Mouse (Mus musculus) forebrain, embryonic 13.5 days (tissue): ENCODE results near the gene Ddx39b. TPM values are rescaled to one million over a fixed set of nuclear protein-coding genes. Genes with fewer than 3 reads are reported as not detected.
A peak's percentile ranks its signal among the peaks of the same experiment; 100 is the strongest.
"Not testable (repeated sequence)": the region's sequence is repeated elsewhere in the genome, so short reads cannot be mapped to it uniquely, and the experiment has no call there.

Experiments used
- ATAC-seq: fragments of 200-750 bp; cut with Nextera tagmentation; 2 replicates; pipeline ENCODE4 v1.8.0; 2017
- H3K27ac ChIP-seq: fragments of 300-500 bp; sonication (generic); 2 replicates; pipeline ENCODE4 v1.5.1; 2015; ENCODE audit warnings: inconsistent platforms, mild to moderate bottlenecking, moderate library complexity
- H3K27me3 ChIP-seq: fragments of 300-500 bp; sonication (generic); 2 replicates; pipeline ENCODE4 v1.6.1; 2015; ENCODE audit warnings: mild to moderate bottlenecking, inconsistent platforms
- H3K36me3 ChIP-seq: fragments of 300-500 bp; sonication (generic); 2 replicates; pipeline ENCODE4 v1.6.1; 2015; ENCODE audit warnings: mild to moderate bottlenecking, inconsistent platforms; ENCODE audit not compliant: poor library complexity, severe bottlenecking
- H3K4me1 ChIP-seq: fragments of 300-500 bp; sonication (generic); 2 replicates; pipeline ENCODE4 v1.6.1; 2015; ENCODE audit warnings: inconsistent platforms
- H3K4me2 ChIP-seq: fragments of 300-500 bp; sonication (generic); 2 replicates; pipeline ENCODE4 v1.6.1; 2015; ENCODE audit warnings: inconsistent platforms, mild to moderate bottlenecking, moderate library complexity
- H3K4me3 ChIP-seq: fragments of 300-500 bp; sonication (generic); 2 replicates; pipeline ENCODE4 v1.5.1; 2015; ENCODE audit warnings: mild to moderate bottlenecking, inconsistent platforms
- H3K9ac ChIP-seq: fragments of 300-500 bp; sonication (generic); 2 replicates; pipeline ENCODE4 v1.6.1; 2015; ENCODE audit warnings: mild to moderate bottlenecking, inconsistent platforms
- H3K9me3 ChIP-seq: fragments of 300-500 bp; sonication (generic); replicated peaks from 2 replicates; pipeline ENCODE4 v1.6.1; 2016; ENCODE audit warnings: inconsistent platforms
- WGBS: fragments of 180-500 bp; shearing (Covaris S2); methylation state at CpG from one replicate; pipeline ENCODE4 v1.1.7; 2015; 5-methylcytosine and 5-hydroxymethylcytosine counted together
- microRNA-seq: library from miRNA; unstranded; fragments of <30 nt; microRNA quantifications from one replicate; pipeline ENCODE4, GENCODE M21; 2016
- polyA plus RNA-seq: library from polyadenylated mRNA; unstranded; fragments of >200 nt; fragmentation: Nextera tagmentation; extraction: Ambion mirVana; gene quantifications from 2 replicates; pipeline ENCODE4 v1.2.1, GENCODE M21; 2015

Gene Ddx39b
- polyA plus RNA-seq, 1 experiment from 2014 or later, result 592 TPM

- Histone ChIP-seq H3K4me3 (no peak overlapping the region), H3K9me3 (no peaks in the 10 kb centered on the region)
Measured at GRCm38 (mm10) chr17:35278957-35279688, 37.6 kb downstream of the Ddx39b start.

GRCm38 (mm10) chr17:35280276-35280675 lies 38.7 kb downstream of the Ddx39b start:
- H3K4me2 ChIP-seq, result no peak overlapping the region
- no peak for ATAC-seq

More at GRCm38 (mm10) chr17:35278957-35279688, 37.6 kb downstream of the Ddx39b start:
- ATAC-seq, result no peak
- no peak overlapping the region for H3K27ac ChIP-seq
- H3K27me3 ChIP-seq, result peaks cover 19% of the 10 kb centered on the region
- WGBS, result 91% methylated on average over 13 of the region's 13 CpGs
- H3K4me2 ChIP-seq, result no peak overlapping the region
- H3K9ac ChIP-seq, result no peak overlapping the region
- H3K36me3 ChIP-seq, result no peaks in the 10 kb centered on the region
- no peaks in the 10 kb centered on the region for H3K4me1 ChIP-seq

GRCm38 (mm10) chr17:35285431-35285830 lies 43.9 kb downstream of the Ddx39b start:
- ATAC-seq, result no peak
- Histone ChIP-seq H3K9ac (no peak overlapping the region), H3K27me3 (no peaks in the 10 kb centered on the region), H3K4me1 (no peaks in the 10 kb centered on the region), H3K9me3 (no peaks in the 10 kb centered on the region), H3K4me3 (no peak overlapping the region), H3K4me2 (no peak overlapping the region), H3K27ac (no peak overlapping the region), H3K36me3 (no peaks in the 10 kb centered on the region)

More at GRCm38 (mm10) chr17:35280276-35280675, 38.7 kb downstream of the Ddx39b start:
- Histone ChIP-seq H3K9ac (no peak overlapping the region), H3K27ac (no peak overlapping the region), H3K27me3 (peaks cover 16% of the 10 kb centered on the region), H3K9me3 (no peaks in the 10 kb centered on the region), H3K36me3 (no peaks in the 10 kb centered on the region), H3K4me3 (no peak overlapping the region), H3K4me1 (no peaks in the 10 kb centered on the region)
- 75% methylated on average over 3 of the region's 3 CpGs for WGBS

GRCm38 (mm10) chr17:35295796-35296195 lies 54.2 kb downstream of the Ddx39b start:
- H3K4me3 ChIP-seq, H3K4me1 ChIP-seq, ATAC-seq, H3K9me3 ChIP-seq, H3K27me3 ChIP-seq, H3K27ac ChIP-seq, H3K4me2 ChIP-seq, H3K9ac ChIP-seq, H3K36me3 ChIP-seq: not testable (repeated sequence)
- WGBS, result 4% methylated on average over 5 of the region's 5 CpGs

GRCm38 (mm10) chr17:35300261-35300945 lies 58.9 kb downstream of the Ddx39b start:
- not testable (repeated sequence) for ATAC-seq, H3K36me3 ChIP-seq, H3K9ac ChIP-seq, H3K4me2 ChIP-seq, H3K4me3 ChIP-seq, H3K9me3 ChIP-seq, H3K27me3 ChIP-seq, H3K27ac ChIP-seq, H3K4me1 ChIP-seq
- WGBS, result 91% methylated on average over 7 of the region's 7 CpGs

GRCm38 (mm10) chr17:35301645-35302258 lies 60.2 kb downstream of the Ddx39b start:
- 21% methylated on average over 13 of the region's 13 CpGs for WGBS
- H3K9me3 ChIP-seq, result 0 out of 2 replicates have a peak, but pooled peaks cover 4% of the 10 kb centered on the region
- no peaks in the 10 kb centered on the region for H3K4me1 ChIP-seq
- no peak overlapping the region for H3K27ac ChIP-seq
- H3K4me2 ChIP-seq, result no peak overlapping the region
- no peak overlapping the region for H3K9ac ChIP-seq
- H3K4me3 ChIP-seq, result no peak overlapping the region
- H3K27me3 ChIP-seq, result no peaks in the 10 kb centered on the region
- H3K36me3 ChIP-seq, result no peaks in the 10 kb centered on the region
- no peak for ATAC-seq

GRCm38 (mm10) chr17:35303271-35303670 lies 61.7 kb downstream of the Ddx39b start:
- no peaks in the 10 kb centered on the region for H3K27me3 ChIP-seq

More at GRCm38 (mm10) chr17:35303271-35303670, 61.7 kb downstream of the Ddx39b start:
- Histone ChIP-seq H3K4me3 (no peak overlapping the region), H3K4me1 (no peaks in the 10 kb centered on the region), H3K27ac (no peak overlapping the region), H3K4me2 (no peak overlapping the region), H3K9me3 (0 out of 2 replicates have a peak, but pooled peaks cover 4% of the 10 kb centered on the region), H3K36me3 (no peaks in the 10 kb centered on the region), H3K9ac (no peak overlapping the region)
- WGBS, result 88% methylated on average over 2 of the region's 2 CpGs
- ATAC-seq, result no peak

Small RNAs within 50 kb of the gene (microRNA-seq; reads per million reads assigned to microRNA genes)
- gene Mir6973a, result not detected
- not detected for gene Mir6974
- 4.8 reads per million, percentile 14 among the genes with 10 or more reads in this experiment for gene Mir6975
- gene Mir8094, result not detected

Other genes starting within 250 kb of the Ddx39b start
- gene Vars, start 240.8 kb upstream of the Ddx39b start, polyA plus RNA-seq, result 88.4 and 104 TPM in 2 replicates
- 0.18 and 0.20 TPM in 2 replicates for gene Vwa7, start 225.2 kb upstream of the Ddx39b start, polyA plus RNA-seq
- 7.2 and 7.8 TPM in 2 replicates for gene Sapcd1, start 213.7 kb upstream of the Ddx39b start, polyA plus RNA-seq
- 4.5 and 5.9 TPM in 2 replicates for gene Msh5, start 195.0 kb upstream of the Ddx39b start, polyA plus RNA-seq
- gene Clic1, start 191.8 kb upstream of the Ddx39b start, polyA plus RNA-seq, result 141 and 147 TPM in 2 replicates
- gene Ddah2, start 182.7 kb upstream of the Ddx39b start, polyA plus RNA-seq, result 543 and 566 TPM in 2 replicates
- gene Ly6g6c, start 176.4 kb upstream of the Ddx39b start, polyA plus RNA-seq, result not detected in 2 replicates
- 0.29 and 0.56 TPM in 2 replicates for gene Mpig6b, start 175.6 kb upstream of the Ddx39b start, polyA plus RNA-seq
- gene Ly6g6e, start 164.8 kb upstream of the Ddx39b start, polyA plus RNA-seq, result 1.7 and 2.3 TPM in 2 replicates
- gene Ly6g6d, start 163.7 kb upstream of the Ddx39b start, polyA plus RNA-seq, result 0.58 and 0.81 TPM in 2 replicates
- 0.25 TPM in 1 of 2 replicates, not detected in the other for gene Ly6g6f, start 156.1 kb upstream of the Ddx39b start, polyA plus RNA-seq
- 74.9 and 77.6 TPM in 2 replicates for gene Abhd16a, start 152.5 kb upstream of the Ddx39b start, polyA plus RNA-seq
- gene Ly6g5c, start 133.5 kb upstream of the Ddx39b start, polyA plus RNA-seq, result not detected in 2 replicates
- 1.2 and 1.3 TPM in 2 replicates for gene Ly6g5b, start 126.3 kb upstream of the Ddx39b start, polyA plus RNA-seq
- gene Gpank1, start 120.3 kb upstream of the Ddx39b start, polyA plus RNA-seq, result 32.4 and 33.3 TPM in 2 replicates
- 339 and 356 TPM in 2 replicates for gene Csnk2b, start 119.7 kb upstream of the Ddx39b start, polyA plus RNA-seq
- gene D17H6S53E, start 115.4 kb upstream of the Ddx39b start, polyA plus RNA-seq, result 8.3 and 8.6 TPM in 2 replicates
- gene Apom, start 109.7 kb upstream of the Ddx39b start, polyA plus RNA-seq, result 0.93 and 0.99 TPM in 2 replicates
- 82.5 and 82.6 TPM in 2 replicates for gene Bag6, start 106.6 kb upstream of the Ddx39b start, polyA plus RNA-seq
- 213 TPM in 2 replicates for gene Prrc2a, start 76.8 kb upstream of the Ddx39b start, polyA plus RNA-seq
- gene Aif1, start 65.7 kb upstream of the Ddx39b start, polyA plus RNA-seq, result 5.6 and 6.0 TPM in 2 replicates
- gene Lst1, start 53.3 kb upstream of the Ddx39b start, polyA plus RNA-seq, result 3.5 and 4.2 TPM in 2 replicates
- 0.20 TPM in 1 of 2 replicates, not detected in the other for gene Ltb, start 47.3 kb upstream of the Ddx39b start, polyA plus RNA-seq
- gene Tnf, start 39.7 kb upstream of the Ddx39b start, polyA plus RNA-seq, result not detected in 2 replicates
- 0.16 TPM in 1 of 2 replicates, not detected in the other for gene Lta, start 36.4 kb upstream of the Ddx39b start, polyA plus RNA-seq
- 0.37 and 0.59 TPM in 2 replicates for gene Gm16181, start 20.9 kb upstream of the Ddx39b start, polyA plus RNA-seq
- gene Atp6v1g2, start 8.1 kb upstream of the Ddx39b start, polyA plus RNA-seq, result 20.8 and 24.3 TPM in 2 replicates
- 10.5 and 11.2 TPM in 2 replicates for gene Nfkbil1, start 6.0 kb upstream of the Ddx39b start, polyA plus RNA-seq
- gene H2-D1, start 21.0 kb downstream of the Ddx39b start, polyA plus RNA-seq, result 37.7 and 45.8 TPM in 2 replicates
- not detected in 2 replicates for gene H2-Q1, start 78.7 kb downstream of the Ddx39b start, polyA plus RNA-seq
- 0.14 and 0.15 TPM in 2 replicates for gene H2-Q2, start 100.5 kb downstream of the Ddx39b start, polyA plus RNA-seq
- gene H2-Q4, start 137.9 kb downstream of the Ddx39b start, polyA plus RNA-seq, result 0.89 and 1.2 TPM in 2 replicates
- 0.22 and 0.43 TPM in 2 replicates for gene H2-Q6, start 183.1 kb downstream of the Ddx39b start, polyA plus RNA-seq
- 2.1 and 2.5 TPM in 2 replicates for gene H2-Q7, start 197.4 kb downstream of the Ddx39b start, polyA plus RNA-seq
- gene H2-Q10, start 228.3 kb downstream of the Ddx39b start, polyA plus RNA-seq, result 0.55 TPM in 1 of 2 replicates, not detected in the other